Mouse (Mus musculus) neural tube, embryonic 13.5 days (tissue): ENCODE data around the gene Tsnaxip1. TPM values are rescaled to one million over a fixed set of nuclear protein-coding genes. Genes with fewer than 3 reads are reported as not detected.
A peak's percentile ranks its signal among the peaks of the same experiment; 100 is the strongest.

Source experiments
- ATAC-seq: fragments of 200-750 bp; cut with Nextera tagmentation; 2 replicates; pipeline ENCODE4 v1.8.0; 2017; ENCODE audit warnings: low read depth, mild to moderate bottlenecking, moderate TSS enrichment, moderate library complexity
- H3K27ac ChIP-seq: fragments of 300-500 bp; sonication (generic); replicated peaks from 2 replicates; pipeline ENCODE4 v1.5.1; 2015; ENCODE audit warnings: moderate library complexity, mild to moderate bottlenecking, inconsistent platforms
- H3K27me3 ChIP-seq: fragments of 300-500 bp; sonication (generic); 2 replicates; pipeline ENCODE4 v1.6.1; 2015; ENCODE audit warnings: mild to moderate bottlenecking, inconsistent platforms
- H3K36me3 ChIP-seq: fragments of 300-500 bp; sonication (generic); 2 replicates; pipeline ENCODE4 v1.6.1; 2015; ENCODE audit warnings: mild to moderate bottlenecking, inconsistent platforms
- H3K4me1 ChIP-seq: fragments of 300-500 bp; sonication (generic); replicated peaks from 2 replicates; pipeline ENCODE4 v1.6.1; 2015; ENCODE audit warnings: inconsistent platforms
- H3K4me2 ChIP-seq: fragments of 300-500 bp; sonication (generic); 2 replicates; pipeline ENCODE4 v1.6.1; 2015; ENCODE audit warnings: inconsistent platforms, mild to moderate bottlenecking, moderate library complexity
- H3K4me3 ChIP-seq: fragments of 300-500 bp; sonication (generic); 2 replicates; pipeline ENCODE4 v1.5.1; 2015; ENCODE audit warnings: mild to moderate bottlenecking, inconsistent platforms
- H3K9ac ChIP-seq: fragments of 300-500 bp; sonication (generic); 2 replicates; pipeline ENCODE4 v1.6.1; 2015; ENCODE audit warnings: moderate library complexity, mild to moderate bottlenecking, inconsistent platforms
- H3K9me3 ChIP-seq: fragments of 300-500 bp; sonication (generic); 2 replicates; pipeline ENCODE4 v1.6.1; 2016; ENCODE audit warnings: inconsistent platforms
- WGBS: fragments of 180-500 bp; shearing (Covaris S2); methylation state at CpG from one replicate; pipeline ENCODE4 v1.1.7; 2015; 5-methylcytosine and 5-hydroxymethylcytosine counted together
- polyA plus RNA-seq: library from polyadenylated mRNA; unstranded; fragments of >200 nt; fragmentation: Nextera tagmentation; extraction: Ambion mirVana; gene quantifications from 2 replicates; pipeline ENCODE4 v1.2.1, GENCODE M21; 2015

Tsnaxip1 gene
- polyA plus RNA-seq, 1 experiment from 2014 or later, result 0.46 TPM

- Histone ChIP-seq H3K4me2 (peak overlapping the region; percentile 39), H3K4me3 (peak overlapping the region; percentile 83), H3K9ac (peak overlapping the region; percentile 89), H3K36me3 (peaks cover 11% of the 10 kb centered on the region; the same call in 1 of the 2 replicates), H3K27ac (peak overlapping the region; percentile 46; the same call in 1 of the 2 replicates), H3K4me1 (peaks cover 51% of the 10 kb centered on the region), H3K9me3 (no peaks in the 10 kb centered on the region), H3K27me3 (no peaks in the 10 kb centered on the region)
- WGBS, result 26% methylated on average over 8 of the region's 8 CpGs
- no peak; the same call in none of the 2 replicates for ATAC-seq
Measured at GRCm38 (mm10) chr8:105854303-105854702, 26.8 kb downstream of the Tsnaxip1 start.

- H3K9ac ChIP-seq, result peak within 1 kb of the TSS; percentile 89
- H3K9me3 ChIP-seq, result no peaks in the 10 kb centered on the region
- no peaks in the 10 kb centered on the region for H3K27me3 ChIP-seq
- H3K4me2 ChIP-seq, result peak within 1 kb of the TSS; percentile 99
- peak within 1 kb of the TSS; percentile 83 for H3K4me3 ChIP-seq
- peaks cover 8% of the 10 kb centered on the region; the same call in 1 of the 2 replicates for H3K36me3 ChIP-seq
- peak within 1 kb of the TSS; percentile 88 for H3K27ac ChIP-seq
- H3K4me1 ChIP-seq, result peaks cover 55% of the 10 kb centered on the region
- ATAC-seq, result peak; percentile 88
- WGBS, result under 1% methylated on average over 43 of the region's 43 CpGs
Measured at GRCm38 (mm10) chr8:105854715-105855216, 27.2 kb downstream of the Tsnaxip1 start, which contains the start of gene Thap11. TSS of gene Thap11 (plus strand) at chr8:105855132.

- peak; percentile 54 for ATAC-seq
- no peaks in the 10 kb centered on the region for H3K9me3 ChIP-seq
- H3K27me3 ChIP-seq, result no peaks in the 10 kb centered on the region
- peak overlapping the region; percentile 88 for H3K27ac ChIP-seq
- under 1% methylated on average over 71 of the region's 71 CpGs for WGBS
- peak overlapping the region; percentile 83 for H3K4me3 ChIP-seq
- peaks cover 8% of the 10 kb centered on the region; the same call in 1 of the 2 replicates for H3K36me3 ChIP-seq
- peak overlapping the region; percentile 89 for H3K9ac ChIP-seq
- H3K4me1 ChIP-seq, result peaks cover 56% of the 10 kb centered on the region
- peak overlapping the region; percentile 99 for H3K4me2 ChIP-seq
Measured at GRCm38 (mm10) chr8:105855248-105856167, 28.0 kb downstream of the Tsnaxip1 start.

- peak overlapping the region; percentile 83 for H3K4me3 ChIP-seq
- peaks cover 54% of the 10 kb centered on the region for H3K4me1 ChIP-seq
Measured at GRCm38 (mm10) chr8:105856168-105856835, 28.8 kb downstream of the Tsnaxip1 start.

GRCm38 (mm10) chr8:105858495-105858894 lies 31.0 kb downstream of the Tsnaxip1 start:
- no peak overlapping the region for H3K4me3 ChIP-seq
- H3K9ac ChIP-seq, result no peak overlapping the region
- WGBS, result 90% methylated on average over 5 of the region's 5 CpGs
- peak overlapping the region; percentile 4; the same call in 1 of the 2 replicates for H3K4me2 ChIP-seq
- peaks cover 72% of the 10 kb centered on the region for H3K4me1 ChIP-seq
- ATAC-seq, result no peak
- H3K36me3 ChIP-seq, result peaks cover 8% of the 10 kb centered on the region; the same call in 1 of the 2 replicates
- no peaks in the 10 kb centered on the region for H3K9me3 ChIP-seq
- H3K27me3 ChIP-seq, result no peaks in the 10 kb centered on the region
- H3K27ac ChIP-seq, result no peak overlapping the region

More at GRCm38 (mm10) chr8:105856168-105856835, 28.8 kb downstream of the Tsnaxip1 start:
- peak overlapping the region; percentile 99 for H3K4me2 ChIP-seq
- H3K27me3 ChIP-seq, result no peaks in the 10 kb centered on the region
- peaks cover 8% of the 10 kb centered on the region; the same call in 1 of the 2 replicates for H3K36me3 ChIP-seq
- peak overlapping the region; percentile 89 for H3K9ac ChIP-seq
- ATAC-seq, result no peak
- H3K9me3 ChIP-seq, result no peaks in the 10 kb centered on the region
- H3K27ac ChIP-seq, result peak overlapping the region; percentile 88
- WGBS, result 22% methylated on average over 15 of the region's 15 CpGs

GRCm38 (mm10) chr8:105859314-105859713 lies 31.8 kb downstream of the Tsnaxip1 start:
- 83% methylated on average over 5 of the region's 5 CpGs for WGBS
- H3K27me3 ChIP-seq, result no peaks in the 10 kb centered on the region
- peak overlapping the region; percentile 93; the same call in 1 of the 2 replicates for H3K27ac ChIP-seq
- no peaks in the 10 kb centered on the region for H3K9me3 ChIP-seq
- H3K4me1 ChIP-seq, result peaks cover 78% of the 10 kb centered on the region
- ATAC-seq, result no peak
- peak overlapping the region; percentile 95; the same call in 1 of the 2 replicates for H3K4me3 ChIP-seq
- peak overlapping the region; percentile 92 for H3K4me2 ChIP-seq
- peaks cover 8% of the 10 kb centered on the region; the same call in 1 of the 2 replicates for H3K36me3 ChIP-seq
- peak overlapping the region; percentile 60; the same call in 1 of the 2 replicates for H3K9ac ChIP-seq

GRCm38 (mm10) chr8:105860143-105860981 lies 32.8 kb downstream of the Tsnaxip1 start, which contains the start of gene Nutf2:
TSS of gene Nutf2 (plus strand) at chr8:105860580.
- Histone ChIP-seq H3K4me1 (peaks cover 77% of the 10 kb centered on the region), H3K4me2 (peak within 1 kb of the TSS; percentile 92), H3K9ac (peak within 1 kb of the TSS; percentile 96), H3K27ac (peak within 1 kb of the TSS; percentile 93), H3K4me3 (peak within 1 kb of the TSS; percentile 95), H3K36me3 (peaks cover 8% of the 10 kb centered on the region; the same call in 1 of the 2 replicates), H3K9me3 (no peaks in the 10 kb centered on the region), H3K27me3 (no peaks in the 10 kb centered on the region)
- peak; percentile 97 for ATAC-seq
- WGBS, result under 1% methylated on average over 55 of the region's 59 CpGs

GRCm38 (mm10) chr8:105861951-105862350 lies 34.4 kb downstream of the Tsnaxip1 start:
- H3K36me3 ChIP-seq, result peaks cover 21% of the 10 kb centered on the region
- 21% methylated on average over 1 of the region's 1 CpGs for WGBS
- H3K9me3 ChIP-seq, result no peaks in the 10 kb centered on the region
- H3K27ac ChIP-seq, result no peak overlapping the region
- ATAC-seq, result no peak
- peak overlapping the region; percentile 95 for H3K4me3 ChIP-seq
- peak overlapping the region; percentile 96 for H3K9ac ChIP-seq
- peak overlapping the region; percentile 92 for H3K4me2 ChIP-seq
- no peaks in the 10 kb centered on the region for H3K27me3 ChIP-seq
- H3K4me1 ChIP-seq, result peaks cover 61% of the 10 kb centered on the region

- no peak overlapping the region for H3K27ac ChIP-seq
- ATAC-seq, result no peak
- no peak overlapping the region for H3K9ac ChIP-seq
- peaks cover 55% of the 10 kb centered on the region for H3K36me3 ChIP-seq
- no peak overlapping the region for H3K4me3 ChIP-seq
- H3K4me1 ChIP-seq, result peaks cover 26% of the 10 kb centered on the region
- no peak overlapping the region for H3K4me2 ChIP-seq
- H3K9me3 ChIP-seq, result no peaks in the 10 kb centered on the region
- whole genome bisulfite sequencing, result 85% methylated on average over 6 of the region's 6 CpGs
- no peaks in the 10 kb centered on the region for H3K27me3 ChIP-seq
Measured at GRCm38 (mm10) chr8:105866364-105867029, 39.0 kb downstream of the Tsnaxip1 start.

GRCm38 (mm10) chr8:105874301-105874700 lies 46.8 kb downstream of the Tsnaxip1 start:
- H3K9me3 ChIP-seq, result no peaks in the 10 kb centered on the region
- no peak overlapping the region for H3K4me2 ChIP-seq
- ATAC-seq, result no peak
- no peaks in the 10 kb centered on the region for H3K4me1 ChIP-seq
- no peaks in the 10 kb centered on the region for H3K27me3 ChIP-seq
- WGBS, result 83% methylated on average over 6 of the region's 6 CpGs
- H3K9ac ChIP-seq, result no peak overlapping the region
- no peak overlapping the region for H3K4me3 ChIP-seq
- H3K36me3 ChIP-seq, result peaks cover 75% of the 10 kb centered on the region
- no peak overlapping the region for H3K27ac ChIP-seq
